Mouse (Mus musculus): ENCODE data around the gene Negr1. TPM values are rescaled to one million over a fixed set of nuclear protein-coding genes. Genes with fewer than 3 reads are reported as not detected.

The Negr1 gene
- polyA plus RNA-seq, 1 experiment from 2014 or later, result 79.2 TPM

DNA sequence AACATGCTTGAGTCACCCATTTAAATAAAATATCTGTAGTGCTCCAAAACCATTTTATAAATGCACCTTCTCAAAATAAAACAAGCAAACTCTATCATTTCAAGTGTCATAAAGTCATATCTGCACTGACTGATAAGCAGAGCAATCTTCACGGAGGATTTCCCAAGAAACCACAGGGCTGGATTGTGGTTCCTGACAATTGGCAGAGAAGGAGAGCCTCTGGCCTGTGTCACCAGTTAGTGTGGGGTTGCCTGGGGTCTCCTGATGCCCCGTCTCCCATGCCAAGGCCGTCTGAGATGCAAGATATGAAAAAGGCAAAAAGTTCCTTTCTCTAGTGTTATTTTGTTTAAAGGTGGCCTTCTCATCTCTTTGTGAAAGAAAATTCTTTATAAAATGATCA is 77.8 kb downstream of the Negr1 start:
- no peaks in the 10 kb centered on the region for H3K36me3 ChIP-seq (ENCODE audit: control insufficient read depth, insufficient read depth, low read length)

DNA sequence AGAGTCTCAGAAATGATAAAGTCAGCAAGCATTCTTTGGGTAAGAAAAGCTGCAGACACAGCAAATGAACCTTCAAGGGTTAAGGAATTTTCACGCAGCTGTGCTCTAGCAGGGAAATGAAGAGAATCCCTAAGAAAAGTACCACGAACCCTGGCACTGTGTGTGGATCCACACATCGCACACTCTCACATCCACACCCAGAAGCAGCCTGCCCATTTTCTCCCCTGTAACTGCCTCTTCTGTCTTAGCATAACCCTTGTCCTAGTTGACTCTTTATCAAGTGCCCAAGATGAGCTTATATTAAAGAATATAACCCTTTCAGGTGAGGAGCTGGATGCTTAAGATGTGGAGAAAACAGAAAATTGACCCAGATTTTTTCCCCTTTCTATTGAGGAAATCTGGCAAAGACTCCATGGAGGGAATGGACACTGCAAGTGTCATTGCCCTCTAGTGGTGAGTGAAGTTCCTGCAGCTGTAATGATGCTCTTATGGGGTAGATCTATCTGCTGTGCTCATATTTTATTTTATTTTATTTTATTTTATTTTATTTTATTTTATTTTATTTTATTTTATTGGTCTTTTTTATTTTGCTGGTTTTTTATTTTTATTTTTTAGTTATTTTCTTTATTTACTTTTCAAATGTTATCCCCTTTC is 82.2 kb downstream of the Negr1 start:
- Histone ChIP-seq H3K27ac (ENCODE audit: low read length) (no peak overlapping the region), H3K27me3 (ENCODE audit: control insufficient read depth, insufficient read depth, low read depth, low read length) (no peaks in the 10 kb centered on the region), H3K9ac (ENCODE audit: low read depth, low read length) (no peak overlapping the region), H3K4me1 (ENCODE audit: control insufficient read depth, insufficient read depth, low read length) (0 out of 2 replicates have a peak, but pooled peaks cover 2% of the 10 kb centered on the region), H3K4me3 (ENCODE audit: low read depth, low read length) (no peak overlapping the region), H3K9me3 (replicated peaks; ENCODE audit: control insufficient read depth, low read length, poor library complexity, severe bottlenecking) (no peaks in the 10 kb centered on the region), H3K36me3 (ENCODE audit: control insufficient read depth, insufficient read depth, low read length) (no peaks in the 10 kb centered on the region), H3K4me2 (ENCODE audit: low read length) (no peak overlapping the region)
- WGBS, result 91% methylated on average over 3 of the region's 3 CpGs
- ATAC-seq, result no peak; the same call in 1 of the 2 replicates

More for the DNA sequence above, 77.8 kb downstream of the Negr1 start:
- Histone ChIP-seq H3K9ac (ENCODE audit: low read depth, low read length) (no peak overlapping the region), H3K27ac (ENCODE audit: low read length) (no peak overlapping the region), H3K4me2 (ENCODE audit: low read length) (no peak overlapping the region), H3K27me3 (ENCODE audit: control insufficient read depth, insufficient read depth, low read depth, low read length) (no peaks in the 10 kb centered on the region), H3K9me3 (replicated peaks; ENCODE audit: control insufficient read depth, low read length, poor library complexity, severe bottlenecking) (no peaks in the 10 kb centered on the region), H3K4me3 (ENCODE audit: low read depth, low read length) (no peak overlapping the region), H3K4me1 (ENCODE audit: control insufficient read depth, insufficient read depth, low read length) (0 out of 2 replicates have a peak, but pooled peaks cover 2% of the 10 kb centered on the region)
- WGBS, result 69% methylated on average over 3 of the region's 3 CpGs
- ATAC-seq, result no peak

DNA sequence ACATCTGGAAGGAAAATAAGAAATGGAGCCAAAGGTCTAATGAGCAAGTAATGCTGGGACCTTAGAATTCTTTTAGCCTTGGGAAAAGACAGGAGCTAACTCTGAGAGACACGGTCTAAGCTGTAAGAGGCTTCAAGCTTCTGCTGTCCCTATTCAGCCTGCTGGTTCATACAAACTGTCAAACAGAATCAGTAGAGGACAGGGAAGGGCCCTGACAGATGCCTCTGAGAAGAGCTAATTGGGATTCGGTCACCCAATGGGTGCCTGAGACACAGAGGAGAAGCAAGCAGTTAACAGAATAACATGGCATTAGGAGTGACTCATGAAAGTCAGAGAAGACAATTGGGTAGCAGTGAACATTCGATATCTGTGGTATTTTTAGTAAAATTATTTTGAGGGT is 86.8 kb downstream of the Negr1 start:
- H3K4me1 ChIP-seq (ENCODE audit: control insufficient read depth, insufficient read depth, low read length), result no peaks in the 10 kb centered on the region
- 59% methylated on average over 3 of the region's 3 CpGs for WGBS
- no peaks in the 10 kb centered on the region for H3K36me3 ChIP-seq (ENCODE audit: control insufficient read depth, insufficient read depth, low read length)
- no peak overlapping the region for H3K27ac ChIP-seq (ENCODE audit: low read length)
- H3K4me2 ChIP-seq (ENCODE audit: low read length), result no peak overlapping the region
- ATAC-seq, result peak; percentile 39; the same call in 1 of the 2 replicates
- no peaks in the 10 kb centered on the region for H3K9me3 ChIP-seq (replicated peaks; ENCODE audit: control insufficient read depth, low read length, poor library complexity, severe bottlenecking)
- no peaks in the 10 kb centered on the region for H3K27me3 ChIP-seq (ENCODE audit: control insufficient read depth, insufficient read depth, low read depth, low read length)
- H3K4me3 ChIP-seq (ENCODE audit: low read depth, low read length), result no peak overlapping the region
- no peak overlapping the region for H3K9ac ChIP-seq (ENCODE audit: low read depth, low read length)

DNA sequence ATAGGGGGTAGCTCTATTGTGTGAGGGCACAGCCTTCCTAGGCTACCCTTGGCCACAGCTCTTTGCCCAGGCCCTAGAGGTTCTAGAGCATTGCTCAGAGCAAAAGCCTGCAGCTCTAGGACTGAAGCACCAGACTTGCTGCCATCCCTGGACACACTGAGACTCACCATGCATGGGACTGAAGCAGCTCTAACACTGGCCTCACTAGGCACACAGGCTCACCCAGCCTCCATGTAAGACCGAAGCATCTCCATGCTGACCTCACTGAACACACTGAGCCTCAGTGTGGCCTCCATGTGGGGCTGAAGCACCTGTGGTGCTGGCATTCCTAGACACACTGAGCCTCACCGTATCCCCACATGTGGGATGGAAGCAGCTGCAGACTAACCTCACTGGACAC is 101.0 kb downstream of the Negr1 start:
- ATAC-seq, result no peak
- WGBS, result 91% methylated on average over 2 of the region's 2 CpGs
- Histone ChIP-seq H3K27ac (ENCODE audit: low read length) (no peak overlapping the region), H3K9ac (ENCODE audit: low read depth, low read length) (no peak overlapping the region), H3K36me3 (ENCODE audit: control insufficient read depth, insufficient read depth, low read length) (no peaks in the 10 kb centered on the region), H3K4me2 (ENCODE audit: low read length) (no peak overlapping the region), H3K27me3 (ENCODE audit: control insufficient read depth, insufficient read depth, low read depth, low read length) (no peaks in the 10 kb centered on the region), H3K4me3 (ENCODE audit: low read depth, low read length) (no peak overlapping the region), H3K9me3 (replicated peaks; ENCODE audit: control insufficient read depth, low read length, poor library complexity, severe bottlenecking) (no peaks in the 10 kb centered on the region), H3K4me1 (ENCODE audit: control insufficient read depth, insufficient read depth, low read length) (no peaks in the 10 kb centered on the region)

DNA sequence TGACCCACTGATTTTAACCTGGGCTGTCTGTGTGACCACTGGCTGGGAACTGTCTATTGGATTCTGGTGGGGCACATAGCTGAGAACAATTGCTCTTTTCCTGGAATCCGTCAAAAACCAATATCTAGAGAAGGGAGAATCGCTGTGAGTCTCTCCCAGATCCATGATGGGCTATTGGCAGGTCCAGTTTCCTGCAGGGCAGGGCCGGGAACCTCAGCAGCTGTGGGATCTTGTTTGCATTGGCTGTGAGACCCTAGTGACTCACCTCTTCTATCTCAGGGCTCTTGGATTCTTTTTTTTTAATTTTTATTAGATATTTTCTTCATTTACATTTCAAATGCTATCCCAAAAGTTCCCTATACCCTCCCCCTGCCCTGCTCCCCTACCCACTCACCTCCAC is 111.0 kb downstream of the Negr1 start:
- no peak overlapping the region for H3K4me2 ChIP-seq (ENCODE audit: low read length)
- 0 out of 2 replicates have a peak, but pooled peaks cover 2% of the 10 kb centered on the region for H3K4me1 ChIP-seq (ENCODE audit: control insufficient read depth, insufficient read depth, low read length)
- WGBS, result 83% methylated on average over 3 of the region's 3 CpGs
- H3K9me3 ChIP-seq (replicated peaks; ENCODE audit: control insufficient read depth, low read length, poor library complexity, severe bottlenecking), result no peaks in the 10 kb centered on the region
- no peaks in the 10 kb centered on the region for H3K27me3 ChIP-seq (ENCODE audit: control insufficient read depth, insufficient read depth, low read depth, low read length)
- H3K36me3 ChIP-seq (ENCODE audit: control insufficient read depth, insufficient read depth, low read length), result no peaks in the 10 kb centered on the region
- no peak for ATAC-seq
- no peak overlapping the region for H3K27ac ChIP-seq (ENCODE audit: low read length)
- H3K9ac ChIP-seq (ENCODE audit: low read depth, low read length), result no peak overlapping the region
- H3K4me3 ChIP-seq (ENCODE audit: low read depth, low read length), result no peak overlapping the region

DNA sequence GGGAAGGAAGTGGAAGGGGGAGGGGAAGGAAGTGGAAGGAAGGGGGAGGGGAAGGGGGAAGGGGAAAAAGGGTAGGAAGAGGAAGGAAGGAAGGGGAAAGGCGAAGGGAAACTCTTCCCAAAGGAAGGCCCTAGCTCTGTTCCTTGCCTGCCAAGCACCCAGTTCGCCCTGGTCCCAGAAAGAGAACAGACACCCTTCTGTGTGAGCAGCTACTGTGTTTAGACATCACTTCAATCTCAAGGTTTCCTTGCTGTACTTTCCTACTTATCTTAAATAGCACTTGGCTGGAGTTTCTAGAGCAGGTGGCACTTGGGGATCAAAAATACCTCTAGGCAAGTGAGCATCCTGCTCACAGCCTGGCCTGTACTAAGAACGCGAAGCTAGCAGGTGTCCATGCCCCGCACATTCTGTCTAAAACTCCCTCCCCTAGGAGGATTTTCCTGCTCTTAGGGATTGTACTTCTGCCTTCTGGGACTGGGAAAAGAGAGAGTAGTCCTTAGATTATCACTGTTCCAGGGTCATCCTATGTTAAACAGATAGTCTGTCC is 128.5 kb downstream of the Negr1 start:
- no peaks in the 10 kb centered on the region for H3K27me3 ChIP-seq (ENCODE audit: control insufficient read depth, insufficient read depth, low read depth, low read length)
- H3K4me1 ChIP-seq (ENCODE audit: control insufficient read depth, insufficient read depth, low read length), result no peaks in the 10 kb centered on the region
- no peak for ATAC-seq
- H3K4me2 ChIP-seq (ENCODE audit: low read length), result no peak overlapping the region
- WGBS, result 89% methylated on average over 5 of the region's 5 CpGs
- no peaks in the 10 kb centered on the region for H3K9me3 ChIP-seq (replicated peaks; ENCODE audit: control insufficient read depth, low read length, poor library complexity, severe bottlenecking)
- no peak overlapping the region for H3K27ac ChIP-seq (ENCODE audit: low read length)
- no peak overlapping the region for H3K4me3 ChIP-seq (ENCODE audit: low read depth, low read length)
- no peaks in the 10 kb centered on the region for H3K36me3 ChIP-seq (ENCODE audit: control insufficient read depth, insufficient read depth, low read length)
- H3K9ac ChIP-seq (ENCODE audit: low read depth, low read length), result no peak overlapping the region

DNA sequence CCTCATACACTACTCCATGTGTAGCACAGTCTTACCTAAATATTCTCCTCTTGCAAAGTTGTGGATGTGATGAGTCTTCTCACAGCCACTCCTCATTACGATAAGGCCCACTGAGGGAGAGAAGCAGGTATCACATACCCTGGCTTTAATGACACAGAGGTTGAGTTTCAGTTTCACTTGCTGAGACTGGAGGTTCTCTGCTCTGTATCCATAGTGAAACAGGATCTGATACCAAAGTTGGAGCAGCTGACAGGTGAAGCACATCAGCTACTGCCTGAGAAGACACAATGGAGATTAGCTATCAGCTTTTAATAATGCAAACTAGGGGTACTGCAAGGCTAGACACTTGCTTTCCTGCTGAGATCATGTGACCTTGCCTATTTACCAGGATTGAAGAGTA is 137.1 kb downstream of the Negr1 start:
- H3K36me3 ChIP-seq (ENCODE audit: control insufficient read depth, insufficient read depth, low read length), result no peaks in the 10 kb centered on the region
- no peak overlapping the region for H3K4me2 ChIP-seq (ENCODE audit: low read length)
- no peak overlapping the region for H3K27ac ChIP-seq (ENCODE audit: low read length)
- no peaks in the 10 kb centered on the region for H3K27me3 ChIP-seq (ENCODE audit: control insufficient read depth, insufficient read depth, low read depth, low read length)
- no peaks in the 10 kb centered on the region for H3K9me3 ChIP-seq (replicated peaks; ENCODE audit: control insufficient read depth, low read length, poor library complexity, severe bottlenecking)
- H3K9ac ChIP-seq (ENCODE audit: low read depth, low read length), result no peak overlapping the region
- no peak overlapping the region for H3K4me3 ChIP-seq (ENCODE audit: low read depth, low read length)
- no peaks in the 10 kb centered on the region for H3K4me1 ChIP-seq (ENCODE audit: control insufficient read depth, insufficient read depth, low read length)
- ATAC-seq, result no peak
- 93% methylated on average over 1 of the region's 1 CpGs for WGBS

DNA sequence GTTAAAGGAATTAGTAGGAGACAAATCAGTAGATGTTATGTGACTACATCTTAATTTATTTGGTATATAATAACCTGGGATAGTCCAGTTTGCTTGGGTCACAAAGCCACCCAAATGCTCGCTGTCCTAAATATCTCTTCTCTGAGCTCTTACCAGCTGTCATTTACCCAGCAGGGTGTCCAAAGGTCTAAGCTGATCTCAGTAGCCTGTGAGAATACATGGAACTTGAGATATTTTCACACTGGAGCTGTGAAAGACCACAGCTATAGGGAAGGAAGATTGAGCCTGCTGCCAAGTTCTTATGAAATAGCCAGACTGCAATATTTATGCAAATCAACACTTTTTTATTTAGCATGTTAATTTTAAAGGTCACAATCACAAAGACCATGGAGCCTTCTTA is 141.6 kb downstream of the Negr1 start:
- H3K27me3 ChIP-seq (ENCODE audit: control insufficient read depth, insufficient read depth, low read depth, low read length), result no peaks in the 10 kb centered on the region
- no peaks in the 10 kb centered on the region for H3K9me3 ChIP-seq (replicated peaks; ENCODE audit: control insufficient read depth, low read length, poor library complexity, severe bottlenecking)
- H3K4me2 ChIP-seq (ENCODE audit: low read length), result no peak overlapping the region
- ATAC-seq, result no peak
- no peak overlapping the region for H3K9ac ChIP-seq (ENCODE audit: low read depth, low read length)
- 76% methylated on average over 1 of the region's 1 CpGs for WGBS
- H3K4me3 ChIP-seq (ENCODE audit: low read depth, low read length), result no peak overlapping the region
- no peaks in the 10 kb centered on the region for H3K4me1 ChIP-seq (ENCODE audit: control insufficient read depth, insufficient read depth, low read length)
- H3K36me3 ChIP-seq (ENCODE audit: control insufficient read depth, insufficient read depth, low read length), result no peaks in the 10 kb centered on the region
- H3K27ac ChIP-seq (ENCODE audit: low read length), result no peak overlapping the region

DNA sequence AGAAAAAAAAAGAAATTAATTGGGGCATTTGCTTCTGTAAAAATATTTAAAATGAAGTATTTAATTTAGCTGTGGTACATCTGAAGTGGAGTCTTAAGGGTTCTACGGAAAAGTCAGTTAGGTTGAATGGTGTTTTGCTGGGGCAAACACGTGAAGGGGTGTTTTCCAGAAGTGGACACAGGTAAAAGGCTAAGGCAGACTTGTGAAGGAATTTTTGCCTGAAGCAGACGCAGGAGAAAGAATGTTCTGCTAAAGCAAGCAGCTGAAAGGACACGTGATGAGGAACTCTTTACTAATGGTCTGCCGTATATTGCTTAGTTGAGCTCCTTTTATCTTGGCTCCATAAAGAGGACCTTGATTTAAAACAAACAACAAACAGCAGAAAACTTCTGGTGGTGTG is 148.6 kb downstream of the Negr1 start:
- H3K4me3 ChIP-seq (ENCODE audit: low read depth, low read length), result no peak overlapping the region
- no peak overlapping the region for H3K9ac ChIP-seq (ENCODE audit: low read depth, low read length)
- ATAC-seq, result no peak
- H3K27me3 ChIP-seq (ENCODE audit: control insufficient read depth, insufficient read depth, low read depth, low read length), result no peaks in the 10 kb centered on the region
- no peak overlapping the region for H3K27ac ChIP-seq (ENCODE audit: low read length)
- H3K9me3 ChIP-seq (replicated peaks; ENCODE audit: control insufficient read depth, low read length, poor library complexity, severe bottlenecking), result no peaks in the 10 kb centered on the region
- no peak overlapping the region for H3K4me2 ChIP-seq (ENCODE audit: low read length)
- 77% methylated on average over 5 of the region's 5 CpGs for WGBS
- no peaks in the 10 kb centered on the region for H3K36me3 ChIP-seq (ENCODE audit: control insufficient read depth, insufficient read depth, low read length)
- no peaks in the 10 kb centered on the region for H3K4me1 ChIP-seq (ENCODE audit: control insufficient read depth, insufficient read depth, low read length)
